Mouse (Mus musculus): ENCODE measurements around the gene Vac14. TPM values are rescaled to one million over a fixed set of nuclear protein-coding genes. Genes with fewer than 3 reads are reported as not detected.
"Not testable (repeated sequence)": the region's sequence is repeated elsewhere in the genome, so short reads cannot be mapped to it uniquely, and the experiment has no call there.

Vac14 gene
- polyA plus RNA-seq, 1 experiment from 2014 or later: 20.1 TPM

DNA sequence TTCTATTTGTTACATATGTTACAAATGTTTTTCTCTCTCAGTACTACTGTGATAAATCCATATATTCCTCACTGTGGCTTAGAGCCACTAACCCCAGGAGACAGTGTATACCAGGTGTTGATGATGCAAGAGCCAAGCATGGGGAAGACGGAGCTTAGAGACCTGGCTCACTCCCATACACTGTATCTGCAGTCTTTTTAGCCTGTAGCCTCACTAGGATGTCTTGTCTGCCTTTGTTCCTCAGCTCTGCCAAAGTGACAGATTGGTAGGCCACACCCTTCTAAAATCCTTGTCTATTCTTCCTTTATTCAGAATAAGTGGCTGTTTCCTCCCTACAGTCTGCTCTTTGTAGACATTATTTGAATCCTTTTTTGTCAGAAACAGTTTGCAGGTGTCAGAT is 37.4 kb downstream of the Vac14 start:
- Histone ChIP-seq H3K4me3 (ENCODE audit: low read length) (no peak overlapping the region), H3K36me3 (ENCODE audit: control insufficient read depth, insufficient read depth, low read length) (0 out of 2 replicates have a peak, but pooled peaks cover 2% of the 10 kb centered on the region), H3K9me3 (ENCODE audit: control insufficient read depth, low read length) (no peaks in the 10 kb centered on the region), H3K9ac (ENCODE audit: low read depth, low read length) (no peak overlapping the region), H3K27me3 (replicated peaks; ENCODE audit: control insufficient read depth, insufficient read depth, low read length) (no peaks in the 10 kb centered on the region), H3K4me2 (ENCODE audit: low read depth, low read length) (no peak overlapping the region), H3K4me1 (ENCODE audit: control insufficient read depth, insufficient read depth, low read length) (no peaks in the 10 kb centered on the region), H3K27ac (ENCODE audit: low read length) (no peak overlapping the region)
- 80% methylated on average over 1 of the region's 1 CpGs for WGBS
- ATAC-seq: no peak

DNA sequence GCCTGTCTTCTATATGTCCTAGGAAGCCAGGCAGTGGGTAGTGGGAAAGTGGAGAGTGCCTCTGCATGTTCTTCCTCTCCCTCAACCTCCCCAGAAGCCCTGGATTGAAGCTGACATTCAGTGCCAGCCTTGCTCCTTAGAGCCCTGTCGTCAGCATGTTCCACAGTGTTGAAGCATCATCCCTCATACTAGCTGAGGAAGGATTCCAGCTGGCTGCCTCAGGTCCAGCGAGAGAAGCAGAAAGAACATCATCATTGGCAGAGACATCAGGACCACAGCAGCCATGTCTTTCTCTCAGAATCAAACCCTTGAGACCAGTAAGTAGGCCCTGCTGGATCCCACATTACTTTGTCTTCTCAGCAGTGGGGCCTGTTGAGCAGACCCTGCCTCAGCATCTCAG is 39.3 kb downstream of the Vac14 start:
- no peak overlapping the region for H3K4me2 ChIP-seq (ENCODE audit: low read depth, low read length)
- H3K4me1 ChIP-seq (ENCODE audit: control insufficient read depth, insufficient read depth, low read length): no peaks in the 10 kb centered on the region
- H3K9ac ChIP-seq (ENCODE audit: low read depth, low read length): no peak overlapping the region
- no peaks in the 10 kb centered on the region for H3K27me3 ChIP-seq (replicated peaks; ENCODE audit: control insufficient read depth, insufficient read depth, low read length)
- no peaks in the 10 kb centered on the region for H3K9me3 ChIP-seq (ENCODE audit: control insufficient read depth, low read length)
- 87% methylated on average over 2 of the region's 2 CpGs for WGBS
- no peak overlapping the region for H3K4me3 ChIP-seq (ENCODE audit: low read length)
- no peak overlapping the region for H3K27ac ChIP-seq (ENCODE audit: low read length)
- peaks cover 6% of the 10 kb centered on the region; the same call in 1 of the 2 replicates for H3K36me3 ChIP-seq (ENCODE audit: control insufficient read depth, insufficient read depth, low read length)
- no peak for ATAC-seq

DNA sequence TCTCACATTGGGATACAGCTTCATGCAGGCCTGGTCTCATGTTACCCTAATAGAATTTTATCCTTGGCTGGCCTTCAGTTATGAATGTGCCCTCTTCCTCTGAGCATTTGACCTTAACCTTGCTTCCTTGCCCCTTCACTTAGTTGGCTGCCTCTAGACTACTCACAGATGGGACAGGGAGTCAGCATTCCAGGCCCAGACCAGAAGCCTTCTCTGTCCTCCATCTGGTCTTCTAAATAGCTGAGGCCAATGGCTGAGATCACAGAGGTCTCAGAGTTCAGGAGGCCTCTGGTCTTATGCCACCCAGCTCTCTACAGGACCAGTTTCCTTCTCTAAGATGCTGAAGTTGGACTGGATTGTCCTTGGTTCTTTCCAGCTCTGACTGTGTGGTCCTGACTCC is 41.7 kb downstream of the Vac14 start:
- no peak overlapping the region for H3K9ac ChIP-seq (ENCODE audit: low read depth, low read length)
- no peak overlapping the region for H3K27ac ChIP-seq (ENCODE audit: low read length)
- no peaks in the 10 kb centered on the region for H3K27me3 ChIP-seq (replicated peaks; ENCODE audit: control insufficient read depth, insufficient read depth, low read length)
- no peak for ATAC-seq
- no peaks in the 10 kb centered on the region for H3K9me3 ChIP-seq (ENCODE audit: control insufficient read depth, low read length)
- H3K4me3 ChIP-seq (ENCODE audit: low read length): no peak overlapping the region
- no peak overlapping the region for H3K4me2 ChIP-seq (ENCODE audit: low read depth, low read length)
- peaks cover 6% of the 10 kb centered on the region; the same call in 1 of the 2 replicates for H3K36me3 ChIP-seq (ENCODE audit: control insufficient read depth, insufficient read depth, low read length)
- H3K4me1 ChIP-seq (ENCODE audit: control insufficient read depth, insufficient read depth, low read length): no peaks in the 10 kb centered on the region

DNA sequence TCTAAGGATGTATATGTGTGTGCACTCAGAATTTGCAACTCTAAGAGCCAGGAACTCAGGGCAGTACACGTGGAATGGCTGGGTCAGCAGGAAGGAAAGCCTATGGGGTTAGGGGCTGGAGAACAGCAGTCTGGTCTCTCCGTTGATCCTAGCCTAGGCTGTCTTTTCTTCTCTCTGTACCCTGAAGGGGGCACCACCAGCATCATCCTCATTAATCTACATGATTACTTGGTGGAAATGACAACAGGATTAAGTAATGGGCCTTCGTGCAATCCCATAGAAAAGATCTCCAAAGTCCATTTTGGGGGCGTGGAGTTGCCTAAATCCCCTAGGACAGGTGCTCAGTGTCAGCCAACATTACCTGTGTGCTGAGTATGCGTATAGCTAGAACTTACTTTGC is 44.2 kb downstream of the Vac14 start:
- no peak overlapping the region for H3K4me2 ChIP-seq (ENCODE audit: low read depth, low read length)
- no peak overlapping the region for H3K9ac ChIP-seq (ENCODE audit: low read depth, low read length)
- no peak overlapping the region for H3K27ac ChIP-seq (ENCODE audit: low read length)
- H3K4me1 ChIP-seq (ENCODE audit: control insufficient read depth, insufficient read depth, low read length): no peaks in the 10 kb centered on the region
- ATAC-seq: no peak
- H3K36me3 ChIP-seq (ENCODE audit: control insufficient read depth, insufficient read depth, low read length): peaks cover 6% of the 10 kb centered on the region; the same call in 1 of the 2 replicates
- no peaks in the 10 kb centered on the region for H3K9me3 ChIP-seq (ENCODE audit: control insufficient read depth, low read length)
- H3K27me3 ChIP-seq (replicated peaks; ENCODE audit: control insufficient read depth, insufficient read depth, low read length): no peaks in the 10 kb centered on the region
- H3K4me3 ChIP-seq (ENCODE audit: low read length): no peak overlapping the region
- 79% methylated on average over 5 of the region's 5 CpGs for WGBS

DNA sequence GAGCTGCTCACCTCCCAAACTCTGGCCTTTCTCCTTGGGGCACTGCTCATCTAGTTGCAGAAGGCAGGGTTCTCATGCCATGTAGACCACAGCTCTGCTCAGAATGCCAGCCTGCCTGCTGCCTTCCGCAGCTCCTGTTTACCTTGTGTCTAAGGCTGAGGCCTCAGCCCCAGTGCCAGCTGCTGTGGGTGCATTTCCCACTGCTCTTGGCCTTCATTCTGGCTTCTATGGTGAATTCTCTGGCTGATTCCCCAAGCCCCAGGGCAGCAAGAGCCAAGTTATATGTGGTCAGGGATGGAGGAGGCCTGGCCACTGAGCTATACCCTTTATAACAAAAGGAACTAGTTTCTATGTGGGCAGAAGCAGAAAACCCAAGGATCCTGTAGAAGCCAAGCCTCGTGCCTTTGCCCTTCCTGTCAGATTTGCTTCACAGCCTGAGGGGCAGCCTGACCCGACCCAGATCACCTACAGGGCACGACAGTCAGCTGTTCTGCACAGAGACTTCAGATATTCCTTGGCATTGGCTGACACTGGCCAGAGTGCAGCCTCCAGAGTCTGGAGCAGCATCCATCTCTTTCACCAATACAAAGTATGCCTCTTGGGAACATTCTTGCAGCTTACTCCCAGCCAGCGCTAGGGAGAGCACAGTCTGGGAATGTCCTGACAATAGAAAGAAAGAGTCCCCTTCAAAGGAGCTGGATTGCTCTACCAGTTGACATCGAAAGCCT is 44.8 kb downstream of the Vac14 start:
- Histone ChIP-seq H3K27me3 (replicated peaks; ENCODE audit: control insufficient read depth, insufficient read depth, low read length) (no peaks in the 10 kb centered on the region), H3K4me2 (ENCODE audit: low read depth, low read length) (no peak overlapping the region), H3K9ac (ENCODE audit: low read depth, low read length) (no peak overlapping the region), H3K27ac (ENCODE audit: low read length) (no peak overlapping the region), H3K36me3 (ENCODE audit: control insufficient read depth, insufficient read depth, low read length) (peaks cover 6% of the 10 kb centered on the region; the same call in 1 of the 2 replicates), H3K9me3 (ENCODE audit: control insufficient read depth, low read length) (no peaks in the 10 kb centered on the region), H3K4me1 (ENCODE audit: control insufficient read depth, insufficient read depth, low read length) (no peaks in the 10 kb centered on the region), H3K4me3 (ENCODE audit: low read length) (no peak overlapping the region)
- 80% methylated on average over 6 of the region's 6 CpGs for WGBS
- no peak for ATAC-seq

DNA sequence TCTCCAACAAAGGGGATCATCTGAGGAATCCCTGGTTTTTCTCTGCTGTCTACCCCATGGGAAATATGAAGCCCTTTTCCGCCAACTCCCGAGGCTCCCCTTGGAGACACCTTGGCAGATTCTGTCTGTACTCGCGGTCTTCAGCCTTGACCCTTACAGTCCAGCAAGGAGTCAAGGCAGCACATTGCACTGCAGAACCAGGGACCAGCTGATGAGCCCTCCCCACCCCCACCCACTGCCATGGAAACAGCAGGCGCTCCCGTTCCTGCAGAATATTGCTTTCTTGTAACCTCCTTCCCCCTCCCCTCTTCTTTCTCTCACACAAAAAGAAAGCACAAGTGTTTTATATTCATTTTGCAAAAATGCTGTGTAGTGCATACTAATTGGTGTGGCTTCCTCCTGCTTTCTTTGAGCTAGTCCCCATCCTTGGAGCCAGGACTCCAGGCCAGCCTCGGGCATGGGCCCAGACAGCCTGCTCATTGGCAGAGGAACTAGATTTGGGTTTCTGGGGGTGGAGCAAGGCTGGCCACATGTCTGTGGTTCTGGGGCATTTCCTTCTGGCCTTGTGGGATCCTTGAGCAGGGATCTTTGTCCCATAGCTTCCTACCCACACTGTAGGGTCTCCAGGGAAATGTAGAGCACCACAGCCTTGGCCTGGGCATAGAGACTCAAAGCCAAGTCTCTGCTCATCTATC is 46.0 kb downstream of the Vac14 start:
- no peak for ATAC-seq
- H3K4me2 ChIP-seq (ENCODE audit: low read depth, low read length): no peak overlapping the region
- no peaks in the 10 kb centered on the region for H3K27me3 ChIP-seq (replicated peaks; ENCODE audit: control insufficient read depth, insufficient read depth, low read length)
- peaks cover 6% of the 10 kb centered on the region; the same call in 1 of the 2 replicates for H3K36me3 ChIP-seq (ENCODE audit: control insufficient read depth, insufficient read depth, low read length)
- no peaks in the 10 kb centered on the region for H3K9me3 ChIP-seq (ENCODE audit: control insufficient read depth, low read length)
- H3K27ac ChIP-seq (ENCODE audit: low read length): no peak overlapping the region
- no peak overlapping the region for H3K4me3 ChIP-seq (ENCODE audit: low read length)
- 70% methylated on average over 7 of the region's 7 CpGs for WGBS
- H3K9ac ChIP-seq (ENCODE audit: low read depth, low read length): no peak overlapping the region
- no peaks in the 10 kb centered on the region for H3K4me1 ChIP-seq (ENCODE audit: control insufficient read depth, insufficient read depth, low read length)

DNA sequence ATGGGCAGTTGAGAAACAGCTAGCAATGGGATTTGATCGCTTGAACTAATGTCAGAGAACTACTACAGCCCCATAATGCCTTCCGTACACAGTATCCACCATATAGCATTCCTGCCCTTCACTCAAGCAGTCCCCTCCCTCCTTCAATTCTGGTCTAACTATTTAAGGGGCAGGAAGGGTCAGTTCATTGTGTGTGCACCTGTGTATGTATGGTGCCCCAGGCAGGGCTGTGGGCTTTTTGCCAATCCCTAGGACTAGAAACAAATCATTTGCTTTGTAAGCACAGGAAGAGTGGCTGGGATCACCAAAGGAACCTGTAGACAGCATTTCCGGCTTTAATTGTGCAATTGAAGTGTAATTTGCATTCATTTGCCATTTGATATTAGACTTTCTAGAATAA is 46.6 kb downstream of the Vac14 start:
- no peaks in the 10 kb centered on the region for H3K27me3 ChIP-seq (replicated peaks; ENCODE audit: control insufficient read depth, insufficient read depth, low read length)
- H3K4me1 ChIP-seq (ENCODE audit: control insufficient read depth, insufficient read depth, low read length): no peaks in the 10 kb centered on the region
- H3K9ac ChIP-seq (ENCODE audit: low read depth, low read length): no peak overlapping the region
- H3K27ac ChIP-seq (ENCODE audit: low read length): no peak overlapping the region
- H3K4me3 ChIP-seq (ENCODE audit: low read length): no peak overlapping the region
- H3K36me3 ChIP-seq (ENCODE audit: control insufficient read depth, insufficient read depth, low read length): peaks cover 6% of the 10 kb centered on the region; the same call in 1 of the 2 replicates
- no peak for ATAC-seq
- no peaks in the 10 kb centered on the region for H3K9me3 ChIP-seq (ENCODE audit: control insufficient read depth, low read length)
- WGBS: 85% methylated on average over 3 of the region's 3 CpGs
- H3K4me2 ChIP-seq (ENCODE audit: low read depth, low read length): no peak overlapping the region

DNA sequence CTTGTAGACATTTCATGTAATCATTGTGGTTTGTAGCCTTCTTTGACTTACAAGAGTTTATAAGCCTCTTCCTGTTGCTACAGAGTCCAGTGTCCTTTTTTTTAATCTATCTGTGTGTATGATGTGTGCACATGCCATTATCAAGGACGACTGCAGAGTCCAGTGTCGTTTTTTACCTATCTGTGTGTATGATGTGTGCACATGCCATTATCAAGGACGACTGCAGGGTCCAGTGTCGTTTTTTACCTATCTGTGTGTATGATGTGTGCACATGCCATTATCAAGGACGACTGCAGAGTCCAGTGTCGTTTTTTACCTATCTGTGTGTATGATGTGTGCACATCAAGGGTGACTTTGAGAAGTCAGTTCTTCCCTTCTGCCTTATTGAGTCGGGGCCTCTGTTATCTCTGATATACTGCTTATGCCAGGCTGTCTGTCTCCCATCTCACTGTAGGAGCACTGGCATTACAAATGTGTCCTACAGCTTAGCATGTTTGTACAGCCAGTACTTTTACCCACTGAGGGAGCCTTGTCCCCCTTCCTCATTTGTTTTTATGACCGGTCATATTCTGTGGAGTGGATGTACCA is 49.3 kb downstream of the Vac14 start:
- WGBS: 73% methylated on average over 8 of the region's 8 CpGs
- not testable (repeated sequence) for H3K9me3 ChIP-seq (ENCODE audit: control insufficient read depth, low read length); H3K4me3 ChIP-seq (ENCODE audit: low read length)

DNA sequence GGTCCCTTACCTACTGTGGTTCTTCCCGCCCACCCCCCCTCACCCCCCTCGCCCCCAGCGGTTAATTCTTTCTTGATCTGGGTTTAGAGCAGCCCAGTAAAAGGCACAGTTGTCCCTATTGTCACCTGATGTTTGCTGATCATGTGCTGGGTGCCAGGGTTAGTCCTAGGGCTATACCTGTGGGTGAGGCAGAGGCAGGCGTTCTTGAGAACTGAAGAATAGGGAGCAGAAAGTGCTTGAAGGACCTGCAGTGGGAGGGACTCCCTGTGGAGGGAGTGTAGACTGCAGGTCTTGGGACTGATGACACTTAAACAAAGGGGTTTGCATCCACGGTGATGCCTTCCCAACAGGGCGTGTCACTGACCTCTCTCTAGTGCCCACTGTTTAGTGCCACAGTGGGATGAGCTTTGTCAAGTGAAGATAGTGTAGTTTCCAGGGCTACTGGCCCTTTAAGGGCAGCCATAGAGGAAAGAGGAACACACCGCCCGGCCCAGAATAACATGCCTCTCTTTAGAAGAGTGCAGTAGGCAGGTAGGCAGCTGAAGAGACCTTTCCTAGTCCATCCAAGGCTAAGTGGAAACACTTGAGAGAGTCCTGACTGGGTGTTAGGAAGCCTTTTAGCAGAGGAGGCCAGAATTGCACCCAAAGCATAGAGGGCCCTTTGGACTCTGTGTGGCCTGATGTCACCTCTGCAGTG is 51.7 kb downstream of the Vac14 start:
- H3K9me3 ChIP-seq (ENCODE audit: control insufficient read depth, low read length): no peaks in the 10 kb centered on the region
- no peaks in the 10 kb centered on the region for H3K27me3 ChIP-seq (replicated peaks; ENCODE audit: control insufficient read depth, insufficient read depth, low read length)
- H3K9ac ChIP-seq (ENCODE audit: low read depth, low read length): no peak overlapping the region
- no peak overlapping the region for H3K4me3 ChIP-seq (ENCODE audit: low read length)
- H3K4me1 ChIP-seq (ENCODE audit: control insufficient read depth, insufficient read depth, low read length): no peaks in the 10 kb centered on the region
- 53% methylated on average over 8 of the region's 8 CpGs for WGBS
- ATAC-seq: 0 out of 2 replicates have a peak, but pooled peaks have one; percentile 23
- H3K27ac ChIP-seq (ENCODE audit: low read length): no peak overlapping the region
- no peak overlapping the region for H3K4me2 ChIP-seq (ENCODE audit: low read depth, low read length)
- no peaks in the 10 kb centered on the region for H3K36me3 ChIP-seq (ENCODE audit: control insufficient read depth, insufficient read depth, low read length)

More for the DNA sequence above, 49.3 kb downstream of the Vac14 start:
- not testable (repeated sequence) for H3K36me3 ChIP-seq (ENCODE audit: control insufficient read depth, insufficient read depth, low read length); H3K27ac ChIP-seq (ENCODE audit: low read length); H3K27me3 ChIP-seq (replicated peaks; ENCODE audit: control insufficient read depth, insufficient read depth, low read length); H3K4me2 ChIP-seq (ENCODE audit: low read depth, low read length); H3K9ac ChIP-seq (ENCODE audit: low read depth, low read length); ATAC-seq; H3K4me1 ChIP-seq (ENCODE audit: control insufficient read depth, insufficient read depth, low read length)
